Mouse (Mus musculus) ES-E14 (cell line): ENCODE data around the gene Ski.

Experiments used
- CHD2 ChIP-seq: IDR thresholded peaks from 2 replicates; pipeline ENCODE4 v1.6.1; 2014; ENCODE audit warnings: mild to moderate bottlenecking, low read depth, low read length, inconsistent platforms
- HCFC1 ChIP-seq: IDR thresholded peaks from 2 replicates; pipeline ENCODE4 v1.6.1; 2012; ENCODE audit warnings: low read length, inconsistent platforms, borderline replicate concordance; ENCODE audit not compliant: insufficient read depth
- MAFK ChIP-seq: IDR thresholded peaks from 2 replicates; pipeline ENCODE4 v1.6.1; 2014; ENCODE audit warnings: mild to moderate bottlenecking, low read depth, low read length, inconsistent platforms; ENCODE audit not compliant: insufficient read depth
- ZNF384 ChIP-seq: IDR thresholded peaks from 2 replicates; pipeline ENCODE4 v1.6.1; 2012; ENCODE audit warnings: low read depth, low read length, inconsistent platforms

- TF ChIP-seq ZNF384: no peak
- TF ChIP-seq HCFC1: no peak
- TF ChIP-seq MAFK: no peak
- no peak; the same call in 1 of the 2 replicates for TF ChIP-seq CHD2
Measured at GRCm38 (mm10) chr4:155150276-155151113, 71.9 kb downstream of the Ski start.
